Mouse (Mus musculus) neural tube, embryonic 14.5 days (tissue): ENCODE data around the gene Flcn. TPM values are rescaled to one million over a fixed set of nuclear protein-coding genes. Genes with fewer than 3 reads are reported as not detected.

Source experiments
- ATAC-seq: fragments of 200-750 bp; cut with Nextera tagmentation; 2 replicates; pipeline ENCODE4 v1.8.0; 2017; ENCODE audit warnings: low read depth, mild to moderate bottlenecking, moderate TSS enrichment, moderate library complexity
- H3K27ac ChIP-seq: fragments of 300-500 bp; sonication (generic); 2 replicates; pipeline ENCODE4 v1.5.1; 2014; ENCODE audit warnings: low read depth, mild to moderate bottlenecking, control low read depth, low read length, moderate library complexity, mixed read lengths
- H3K27me3 ChIP-seq: fragments of 300-500 bp; sonication (generic); 2 replicates; pipeline ENCODE4 v1.6.1; 2014; ENCODE audit warnings: low read length; ENCODE audit not compliant: control insufficient read depth, insufficient read depth
- H3K36me3 ChIP-seq: fragments of 300-500 bp; sonication (generic); 2 replicates; pipeline ENCODE4 v1.6.1; 2014; ENCODE audit warnings: low read length, mixed read lengths; ENCODE audit not compliant: control insufficient read depth, insufficient read depth
- H3K4me1 ChIP-seq: fragments of 300-500 bp; sonication (generic); 2 replicates; pipeline ENCODE4 v1.6.1; 2014; ENCODE audit warnings: low read length; ENCODE audit not compliant: control insufficient read depth, insufficient read depth
- H3K4me2 ChIP-seq: fragments of 300-500 bp; sonication (generic); 2 replicates; pipeline ENCODE4 v1.6.1; 2014; ENCODE audit warnings: mild to moderate bottlenecking, low read depth, low read length, control low read depth
- H3K4me3 ChIP-seq: fragments of 300-500 bp; sonication (generic); 2 replicates; pipeline ENCODE4 v1.5.1; 2014; ENCODE audit warnings: low read depth, low read length, control low read depth, mixed read lengths
- H3K9ac ChIP-seq: fragments of 300-500 bp; sonication (generic); replicated peaks from 2 replicates; pipeline ENCODE4 v1.6.1; 2014; ENCODE audit warnings: low read depth, mild to moderate bottlenecking, control low read depth, low read length, mixed read lengths
- H3K9me3 ChIP-seq: fragments of 300-500 bp; sonication (generic); 2 replicates; pipeline ENCODE4 v1.6.1; 2016; ENCODE audit warnings: low read length; ENCODE audit not compliant: control insufficient read depth
- WGBS: fragments of 180-500 bp; shearing (Covaris S2); extraction: QIAGEN DNeasy Blood & Tissue Kit; methylation state at CpG from one replicate; pipeline ENCODE4 v1.1.7; 2014; 5-methylcytosine and 5-hydroxymethylcytosine counted together
- polyA plus RNA-seq: library from polyadenylated mRNA; unstranded; fragments of >200 nt; fragmentation: Nextera tagmentation; extraction: Ambion mirVana; gene quantifications from 2 replicates; pipeline ENCODE4 v1.2.1, GENCODE M21; 2014

Flcn gene
- polyA plus RNA-seq, 1 experiment from 2014 or later = 39.3 TPM

- H3K9ac ChIP-seq = no peak overlapping the region
- H3K9me3 ChIP-seq = no peaks in the 10 kb centered on the region
- H3K27me3 ChIP-seq = no peaks in the 10 kb centered on the region
- peaks cover 37% of the 10 kb centered on the region for H3K36me3 ChIP-seq
- no peak overlapping the region for H3K27ac ChIP-seq
- WGBS = 52% methylated on average over 9 of the region's 9 CpGs
- H3K4me3 ChIP-seq = no peak overlapping the region
- 0 out of 2 replicates have a peak, but pooled peaks have one; percentile 51 for ATAC-seq
- H3K4me2 ChIP-seq = no peak overlapping the region
- no peaks in the 10 kb centered on the region for H3K4me1 ChIP-seq
These were observed 31.5 kb downstream of the Flcn start for GRCm38 (mm10) chr11:59778181-59778873.

GRCm38 (mm10) chr11:59777259-59777658 is 32.6 kb downstream of the Flcn start:
- peaks cover 45% of the 10 kb centered on the region for H3K36me3 ChIP-seq

GRCm38 (mm10) chr11:59775435-59776148 is 34.2 kb downstream of the Flcn start:
- 89% methylated on average over 13 of the region's 13 CpGs for WGBS
- Histone ChIP-seq H3K4me2 (no peak overlapping the region), H3K36me3 (peaks cover 55% of the 10 kb centered on the region), H3K4me3 (no peak overlapping the region), H3K27me3 (no peaks in the 10 kb centered on the region), H3K9ac (no peak overlapping the region), H3K4me1 (no peaks in the 10 kb centered on the region), H3K27ac (no peak overlapping the region), H3K9me3 (no peaks in the 10 kb centered on the region)
- no peak for ATAC-seq

More at GRCm38 (mm10) chr11:59777259-59777658, 32.6 kb downstream of the Flcn start:
- ATAC-seq = no peak
- Histone ChIP-seq H3K9ac (no peak overlapping the region), H3K27ac (no peak overlapping the region), H3K27me3 (no peaks in the 10 kb centered on the region), H3K4me1 (no peaks in the 10 kb centered on the region), H3K9me3 (no peaks in the 10 kb centered on the region), H3K4me2 (no peak overlapping the region), H3K4me3 (no peak overlapping the region)
- 95% methylated on average over 5 of the region's 5 CpGs for WGBS

DNA sequence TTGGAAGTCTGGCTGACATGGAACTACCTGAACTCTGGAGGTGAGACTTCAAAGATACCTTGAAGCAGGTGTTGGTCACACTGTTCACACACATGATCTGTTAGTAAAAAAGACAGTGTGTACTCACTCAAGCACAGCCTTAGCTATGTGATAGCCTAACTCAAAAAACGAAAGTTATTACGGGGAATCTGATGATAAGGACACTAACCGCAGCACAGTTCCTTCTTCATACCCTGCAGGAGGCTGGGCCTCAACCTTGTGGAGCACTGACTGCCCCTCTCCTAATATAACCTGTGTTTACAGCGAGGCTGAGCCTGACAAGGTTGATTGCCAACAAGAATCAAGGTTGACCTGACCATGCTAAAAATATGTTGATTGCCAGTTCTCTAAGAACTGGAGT is 35.3 kb downstream of the Flcn start:
- no peak overlapping the region for H3K4me2 ChIP-seq
- 95% methylated on average over 4 of the region's 4 CpGs for WGBS
- ATAC-seq = no peak

DNA sequence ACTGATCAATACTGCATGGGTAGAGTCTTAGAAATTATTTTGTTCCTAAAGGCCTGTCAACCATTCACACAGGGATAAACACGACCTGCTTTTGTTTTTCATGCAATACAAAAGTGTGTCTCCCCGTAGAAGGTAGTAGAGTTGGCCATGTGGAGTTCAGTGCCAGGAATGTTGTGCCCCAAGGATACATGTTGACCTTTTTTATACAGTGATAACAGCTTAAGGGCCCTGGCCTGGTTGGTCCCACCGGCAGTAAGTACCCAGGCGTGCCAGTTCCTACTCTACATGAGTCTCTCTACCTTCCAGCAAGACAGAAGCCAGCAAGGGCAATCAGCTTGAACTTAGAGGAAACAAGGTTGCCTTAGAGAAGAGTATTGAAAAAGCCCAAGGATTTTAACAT is 36.9 kb downstream of the Flcn start:
- no peak overlapping the region for H3K9ac ChIP-seq
- no peaks in the 10 kb centered on the region for H3K27me3 ChIP-seq
- H3K27ac ChIP-seq = no peak overlapping the region
- no peak overlapping the region for H3K4me3 ChIP-seq
- peaks cover 70% of the 10 kb centered on the region for H3K36me3 ChIP-seq
- H3K9me3 ChIP-seq = no peaks in the 10 kb centered on the region
- no peak overlapping the region for H3K4me2 ChIP-seq
- ATAC-seq = no peak
- WGBS = 95% methylated on average over 4 of the region's 4 CpGs
- H3K4me1 ChIP-seq = no peaks in the 10 kb centered on the region

More for the DNA sequence above, 35.3 kb downstream of the Flcn start:
- Histone ChIP-seq H3K9ac (no peak overlapping the region), H3K9me3 (no peaks in the 10 kb centered on the region), H3K4me3 (no peak overlapping the region), H3K36me3 (peaks cover 62% of the 10 kb centered on the region), H3K27ac (no peak overlapping the region), H3K27me3 (no peaks in the 10 kb centered on the region), H3K4me1 (no peaks in the 10 kb centered on the region)

DNA sequence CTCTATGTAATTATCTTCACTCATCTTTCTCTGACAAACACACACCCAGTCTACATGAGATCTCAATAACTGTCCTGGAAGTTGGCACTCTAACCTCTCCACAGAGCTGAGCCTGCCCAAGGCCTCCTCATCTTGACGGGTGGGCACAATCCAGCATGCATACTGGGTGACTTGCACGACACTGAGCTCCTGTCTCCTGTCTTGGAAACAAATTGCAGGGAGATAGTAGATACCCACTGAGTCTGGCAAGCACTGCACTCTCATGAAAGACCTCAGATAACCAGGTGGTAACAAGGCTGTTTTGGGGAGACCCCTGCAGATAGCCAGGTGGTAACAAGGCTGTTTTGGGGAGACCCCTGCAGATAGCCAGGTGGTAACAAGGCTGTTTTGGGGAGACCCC is 37.5 kb downstream of the Flcn start:
- H3K36me3 ChIP-seq = peaks cover 73% of the 10 kb centered on the region
- H3K9me3 ChIP-seq = no peaks in the 10 kb centered on the region
- ATAC-seq = no peak
- WGBS = 96% methylated on average over 2 of the region's 2 CpGs
- no peaks in the 10 kb centered on the region for H3K4me1 ChIP-seq
- no peak overlapping the region for H3K9ac ChIP-seq
- no peak overlapping the region for H3K4me2 ChIP-seq
- no peak overlapping the region for H3K4me3 ChIP-seq
- no peak overlapping the region for H3K27ac ChIP-seq
- no peaks in the 10 kb centered on the region for H3K27me3 ChIP-seq

DNA sequence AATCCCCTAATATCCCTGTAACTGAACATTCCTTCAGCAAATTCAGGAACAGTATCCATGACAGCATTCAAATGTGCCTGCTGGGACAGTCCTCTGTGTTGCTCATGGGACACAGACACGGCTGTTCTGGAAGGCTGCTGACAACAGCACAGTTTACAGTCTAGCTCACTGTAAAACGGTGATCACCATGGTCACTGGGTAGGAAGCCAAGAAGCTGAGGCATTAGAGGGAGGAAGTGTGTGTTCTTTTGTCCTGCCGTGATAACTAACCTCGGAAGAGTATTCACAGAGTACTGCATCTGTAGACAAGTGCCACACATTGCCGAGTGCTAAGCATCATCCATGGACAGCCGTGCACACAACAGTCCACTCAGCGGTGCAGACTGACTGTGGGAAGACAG is 39.1 kb downstream of the Flcn start:
- Histone ChIP-seq H3K27ac (no peak overlapping the region), H3K9me3 (no peaks in the 10 kb centered on the region), H3K4me3 (no peak overlapping the region), H3K4me2 (no peak overlapping the region), H3K27me3 (no peaks in the 10 kb centered on the region), H3K9ac (no peak overlapping the region), H3K4me1 (no peaks in the 10 kb centered on the region), H3K36me3 (peaks cover 81% of the 10 kb centered on the region)
- peak; percentile 69; the same call in 1 of the 2 replicates for ATAC-seq
- 68% methylated on average over 7 of the region's 7 CpGs for WGBS

- H3K9ac ChIP-seq = no peak overlapping the region
- no peaks in the 10 kb centered on the region for H3K4me1 ChIP-seq
- H3K36me3 ChIP-seq = peaks cover 81% of the 10 kb centered on the region
- no peak for ATAC-seq
- H3K4me3 ChIP-seq = no peak overlapping the region
- no peak overlapping the region for H3K4me2 ChIP-seq
- no peaks in the 10 kb centered on the region for H3K9me3 ChIP-seq
- H3K27me3 ChIP-seq = no peaks in the 10 kb centered on the region
- 87% methylated on average over 6 of the region's 6 CpGs for WGBS
- H3K27ac ChIP-seq = no peak overlapping the region
These were observed 40.1 kb downstream of the Flcn start for GRCm38 (mm10) chr11:59769738-59770137.

DNA sequence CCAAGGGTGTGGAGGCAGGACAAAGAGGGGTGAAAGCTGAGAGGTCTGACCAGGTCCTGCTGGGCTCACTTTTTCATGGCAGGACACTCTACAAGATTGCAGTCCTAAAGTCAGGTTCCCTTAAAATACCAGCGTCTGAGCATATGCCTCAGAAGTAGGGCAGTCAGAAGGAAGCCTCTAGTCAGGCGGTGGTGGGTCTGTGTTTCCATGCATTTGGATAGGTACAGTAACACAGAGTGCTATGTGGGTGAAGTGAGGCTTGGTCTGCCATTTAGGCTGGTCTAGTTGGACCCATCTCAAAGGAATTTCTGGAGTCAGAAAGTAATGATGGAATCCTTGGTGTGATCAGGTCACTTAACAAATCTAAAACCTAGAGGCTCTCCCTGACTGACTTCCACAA is 40.5 kb downstream of the Flcn start:
- peaks cover 81% of the 10 kb centered on the region for H3K36me3 ChIP-seq
- no peak overlapping the region for H3K4me3 ChIP-seq
- H3K27ac ChIP-seq = no peak overlapping the region
- no peaks in the 10 kb centered on the region for H3K4me1 ChIP-seq
- H3K4me2 ChIP-seq = no peak overlapping the region
- no peaks in the 10 kb centered on the region for H3K9me3 ChIP-seq
- ATAC-seq = no peak
- H3K27me3 ChIP-seq = no peaks in the 10 kb centered on the region
- no peak overlapping the region for H3K9ac ChIP-seq
- WGBS = 93% methylated on average over 2 of the region's 2 CpGs
